Mouse (Mus musculus) left cerebral cortex, adult 2 months (tissue): ENCODE measurements around the gene Grhl3. TPM values are rescaled to one million over a fixed set of nuclear protein-coding genes. Genes with fewer than 3 reads are reported as not detected.

ENCODE experiments used
- DNase-seq, 2 experiments: peaks; one replicate each; pipeline ENCODE4 v3.0.0; 2021 to 2022; ENCODE audit warnings: low spot score in 2 of 2, mixed read lengths in 1 of 2; ENCODE audit errors: extremely low spot score in 1 of 2
- H3K27ac ChIP-seq: fragments of 200-600 bp; 2 replicates; pipeline ENCODE4 v1.8.1; 2022
- H3K4me3 ChIP-seq: fragments of 200-600 bp; 2 replicates; pipeline ENCODE4 v1.8.1; 2022
- CTCF ChIP-seq: fragments of 200-600 bp; IDR thresholded peaks from 2 replicates; pipeline ENCODE4 v1.8.1; 2022; ENCODE audit warnings: antibody characterized with exemption, mild to moderate bottlenecking, moderate library complexity
- intact Hi-C: fragments of 180-260 bp; cut with DNase I; formaldehyde crosslinking; loops from one replicate; pipeline ENCODE4 v1.15.1; 2025
- total RNA-seq, 2 experiments: library from RNA; stranded (reverse); gene quantifications; 2 replicates each; pipeline ENCODE4 v1.2.3; 2021

The Grhl3 gene
- total RNA-seq, 2 experiments from 2014 or later, result 0.86 to 1.5 TPM

GRCm38 (mm10) chr4:135516351-135517316 lies 56.8 kb downstream of the Grhl3 start:
- intact Hi-C loops, result loop anchor here (1.0 kb wide), 1 partner anchor 151 kb away; no protein-coding TSS in a partner anchor
- TF ChIP-seq CTCF, result peak; percentile 72
- DNase-seq, result peak in 1 of 2 experiments; percentile 35
- H3K27ac ChIP-seq, result no peak overlapping the region
- H3K4me3 ChIP-seq, result no peak overlapping the region

GRCm38 (mm10) chr4:135514925-135515324 lies 58.5 kb downstream of the Grhl3 start:
- intact Hi-C loops, result no loop called here
- no peak for TF ChIP-seq CTCF
- no peak overlapping the region for H3K27ac ChIP-seq
- H3K4me3 ChIP-seq, result no peak overlapping the region
- DNase-seq, result no peak

- no peak for DNase-seq
- Histone ChIP-seq H3K4me3 (no peak overlapping the region), H3K27ac (no peak overlapping the region)
- intact Hi-C loops, result no loop called here
- TF ChIP-seq CTCF, result no peak
Observed at GRCm38 (mm10) chr4:135513865-135514264, 59.6 kb downstream of the Grhl3 start.

GRCm38 (mm10) chr4:135509515-135509914 lies 63.9 kb downstream of the Grhl3 start:
- DNase-seq, result no peak
- intact Hi-C loops, result no loop called here
- TF ChIP-seq CTCF, result no peak
- Histone ChIP-seq H3K4me3 (no peak overlapping the region), H3K27ac (no peak overlapping the region)

GRCm38 (mm10) chr4:135508419-135509039 lies 64.9 kb downstream of the Grhl3 start:
- intact Hi-C loops, result loop anchor here (1.0 kb wide), 1 partner anchor 159 kb away; no protein-coding TSS in a partner anchor
- DNase-seq, result peak; percentile 72 to 78
- H3K4me3 ChIP-seq, result no peak overlapping the region
- peak; percentile 89 for TF ChIP-seq CTCF
- no peak overlapping the region for H3K27ac ChIP-seq

- peak; percentile 54 to 68 for DNase-seq
- peak; percentile 77 for TF ChIP-seq CTCF
- intact Hi-C loops, result loop anchor here (1.0 kb wide), 1 partner anchor 160 kb away; no protein-coding TSS in a partner anchor
- Histone ChIP-seq H3K4me3 (peak overlapping the region; percentile 39), H3K27ac (peak overlapping the region; percentile 83)
Observed at GRCm38 (mm10) chr4:135507547-135508350, 65.7 kb downstream of the Grhl3 start.

GRCm38 (mm10) chr4:135505794-135506193 lies 67.6 kb downstream of the Grhl3 start:
- intact Hi-C loops, result no loop called here
- Histone ChIP-seq H3K27ac (no peak overlapping the region), H3K4me3 (no peak overlapping the region)
- no peak for DNase-seq
- no peak for TF ChIP-seq CTCF

- Histone ChIP-seq H3K27ac (no peak overlapping the region), H3K4me3 (no peak overlapping the region)
- DNase-seq, result no peak
- TF ChIP-seq CTCF, result no peak
- intact Hi-C loops, result no loop called here
Observed at GRCm38 (mm10) chr4:135501587-135501986, 71.8 kb downstream of the Grhl3 start.

- intact Hi-C loops, result loop anchor here (10.0 kb wide), 1 partner anchor 425 kb away; the partner anchor contains the start of gene Fuca1
- no peak for TF ChIP-seq CTCF
Observed at GRCm38 (mm10) chr4:135499831-135500230, 73.6 kb downstream of the Grhl3 start.

GRCm38 (mm10) chr4:135498136-135498535 lies 75.3 kb downstream of the Grhl3 start:
- intact Hi-C loops, result loop anchor here (10.0 kb wide), 1 partner anchor 427 kb away; the partner anchor contains the start of gene Fuca1
- no peak for DNase-seq
- no peak for TF ChIP-seq CTCF
- H3K4me3 ChIP-seq, result no peak overlapping the region
- H3K27ac ChIP-seq, result no peak overlapping the region

More at GRCm38 (mm10) chr4:135499831-135500230, 73.6 kb downstream of the Grhl3 start:
- no peak overlapping the region for H3K4me3 ChIP-seq
- H3K27ac ChIP-seq, result no peak overlapping the region
- no peak for DNase-seq

- TF ChIP-seq CTCF, result no peak
- intact Hi-C loops, result loop anchor here (1.0 to 10.0 kb wide), 3 partner anchors 61 to 429 kb away; partner anchors contain the start of genes Fuca1 and Srrm1
- no peak overlapping the region for H3K27ac ChIP-seq
- peak in 1 of 2 experiments; percentile 16 for DNase-seq
- H3K4me3 ChIP-seq, result no peak overlapping the region
Observed at GRCm38 (mm10) chr4:135495810-135496209, 77.6 kb downstream of the Grhl3 start.
